Mouse (Mus musculus): ENCODE data around the gene Arid1a.
"Not testable (repeated sequence)": the region's sequence is repeated elsewhere in the genome, so short reads cannot be mapped to it uniquely, and the experiment has no call there.

The Arid1a gene

GRCm38 (mm10) chr4:133652746-133653145 is 103.8 kb downstream of the Arid1a start:
- DNase-seq (ENCODE audit: low read depth, low spot score) = no peak

DNA sequence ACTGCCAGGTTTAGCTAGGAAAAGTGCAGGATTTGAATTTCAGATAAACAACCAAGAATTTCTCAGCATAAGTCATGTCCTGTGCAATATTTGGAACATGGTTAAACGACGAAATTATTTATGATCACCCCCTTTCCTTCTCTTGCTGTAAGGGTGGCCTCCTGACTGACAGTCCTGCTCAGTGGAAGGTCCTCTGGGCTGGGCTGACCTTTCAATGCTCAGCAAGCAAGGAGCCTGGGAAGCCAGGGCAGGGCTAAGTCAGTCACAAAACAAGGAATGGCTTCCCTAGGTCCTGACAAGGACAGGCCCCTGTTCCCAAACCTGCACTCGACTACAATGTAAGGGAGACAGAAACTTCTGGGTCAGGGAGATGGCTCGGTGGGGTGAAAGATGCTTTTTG is 104.6 kb downstream of the Arid1a start:
- DNase-seq (ENCODE audit: low read depth, low spot score) = no peak

GRCm38 (mm10) chr4:133651445-133651844 is 105.1 kb downstream of the Arid1a start:
- no peak for DNase-seq (ENCODE audit: low read depth, low spot score)

DNA sequence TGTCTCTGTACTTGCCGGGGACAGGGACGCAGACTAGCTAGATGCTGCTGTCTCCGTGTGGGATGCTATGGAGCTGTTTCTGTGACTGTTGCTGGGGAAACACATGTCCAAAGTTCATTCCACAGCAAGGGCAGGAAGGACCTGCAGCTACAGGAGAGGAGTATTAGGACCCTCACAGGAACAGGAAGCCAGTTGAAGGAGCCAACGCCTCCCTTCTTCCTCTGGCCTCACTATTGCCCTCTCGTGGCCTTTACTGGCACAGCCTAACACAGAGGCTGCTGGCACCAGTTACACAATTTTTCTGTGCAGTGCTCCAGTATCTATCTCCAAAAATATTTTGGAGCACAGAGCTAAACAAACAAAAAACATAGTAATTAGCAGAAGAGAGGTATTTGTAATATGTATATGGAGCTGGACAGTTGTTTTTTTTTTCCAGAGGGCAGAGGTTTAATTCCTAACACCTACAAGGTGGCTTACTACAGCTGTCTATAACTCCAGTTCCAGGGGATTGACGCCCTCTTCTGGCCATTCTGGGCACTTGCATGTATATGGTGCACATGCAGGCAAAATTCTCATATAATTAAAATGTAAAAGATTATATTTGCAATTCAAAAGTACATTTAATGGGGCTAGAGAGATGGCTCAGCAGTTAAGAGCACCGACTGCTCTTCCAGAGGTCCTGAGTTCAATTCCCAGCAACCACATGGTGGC is 106.4 kb downstream of the Arid1a start, which contains the start of gene Zdhhc18:
Gene Zdhhc18, minus strand, starts transcription at position 166 of the 711 bp plus-strand sequence.
- peak; percentile 76 for DNase-seq (ENCODE audit: low read depth, low spot score)

GRCm38 (mm10) chr4:133649464-133649863 is 107.1 kb downstream of the Arid1a start:
- DNase-seq (ENCODE audit: low read depth, low spot score) = not testable (repeated sequence)

GRCm38 (mm10) chr4:133645680-133646079 is 110.9 kb downstream of the Arid1a start:
- no peak for DNase-seq (ENCODE audit: low read depth, low spot score)

GRCm38 (mm10) chr4:133645195-133645594 is 111.4 kb downstream of the Arid1a start:
- no peak for DNase-seq (ENCODE audit: low read depth, low spot score)

DNA sequence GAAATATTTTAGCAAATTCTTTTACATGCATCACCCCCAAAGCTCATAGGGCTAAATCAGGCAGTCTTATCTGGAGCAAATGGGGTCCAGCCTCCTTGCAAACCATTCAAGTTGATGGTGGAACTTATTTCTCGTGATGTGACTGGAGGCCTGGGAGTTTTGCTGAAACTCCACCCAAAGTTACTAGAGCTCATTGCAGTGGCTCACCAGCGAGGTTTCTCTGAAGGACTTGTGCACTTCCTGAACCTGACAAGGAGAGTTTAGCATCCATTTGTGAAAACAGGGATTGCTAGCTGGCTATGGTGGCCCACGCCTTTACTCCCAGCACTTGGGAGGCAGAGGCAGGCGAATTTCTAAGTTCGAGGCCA is 122.5 kb downstream of the Arid1a start:
- no peak for DNase-seq (ENCODE audit: low read depth, low spot score)

- DNase-seq (ENCODE audit: low read depth, low spot score) = peak; percentile 72
Observed at GRCm38 (mm10) chr4:133633332-133634042, 123.1 kb downstream of the Arid1a start.

DNA sequence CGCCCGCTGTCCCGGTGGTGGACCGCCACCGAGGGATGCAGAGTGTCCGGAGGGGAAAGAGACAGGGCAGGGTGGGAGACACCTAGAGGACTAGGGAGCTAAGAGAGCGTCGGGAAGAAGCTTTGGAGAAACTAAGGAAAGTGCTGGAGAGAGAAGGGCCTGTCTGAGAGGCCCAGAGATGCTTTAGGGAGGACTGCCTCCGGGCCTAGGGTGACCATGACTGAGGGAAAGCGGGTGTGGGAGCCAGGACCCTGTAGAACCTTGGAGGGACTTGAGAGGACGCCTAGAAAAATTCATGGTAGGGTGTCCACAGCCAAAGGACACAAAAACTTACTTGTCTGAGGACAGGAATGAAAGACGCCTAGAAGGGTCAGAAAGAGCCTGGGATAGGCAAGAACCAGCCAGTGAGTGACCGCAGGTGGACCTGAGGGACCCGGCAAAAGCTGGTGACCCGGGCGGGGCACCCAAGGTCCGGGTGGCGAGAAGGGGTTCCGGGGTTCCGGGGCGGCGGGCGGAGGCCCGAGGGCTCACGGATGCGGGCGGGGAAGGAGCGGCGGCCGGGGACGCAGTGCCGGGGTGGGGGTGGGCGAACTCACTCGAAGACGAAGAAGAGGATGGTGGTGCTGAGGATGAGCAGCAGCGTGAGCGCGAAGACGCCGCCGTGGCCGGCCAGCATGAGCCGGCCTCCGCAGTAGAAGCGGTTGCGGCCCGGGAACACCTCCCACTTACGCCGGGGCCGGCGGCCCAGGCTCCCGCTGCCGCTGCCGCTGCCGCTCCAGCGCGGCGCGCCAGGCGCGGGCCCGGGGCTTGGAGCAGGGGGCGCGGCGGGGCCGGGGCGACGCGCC is 123.9 kb downstream of the Arid1a start:
- peak; percentile 29 for DNase-seq (ENCODE audit: low read depth, low spot score)

GRCm38 (mm10) chr4:133631769-133632411 is 124.7 kb downstream of the Arid1a start:
- no peak for DNase-seq (ENCODE audit: low read depth, low spot score)

- peak; percentile 50 for DNase-seq (ENCODE audit: low read depth, low spot score)
Observed at GRCm38 (mm10) chr4:133631071-133631768, 125.3 kb downstream of the Arid1a start.

DNA sequence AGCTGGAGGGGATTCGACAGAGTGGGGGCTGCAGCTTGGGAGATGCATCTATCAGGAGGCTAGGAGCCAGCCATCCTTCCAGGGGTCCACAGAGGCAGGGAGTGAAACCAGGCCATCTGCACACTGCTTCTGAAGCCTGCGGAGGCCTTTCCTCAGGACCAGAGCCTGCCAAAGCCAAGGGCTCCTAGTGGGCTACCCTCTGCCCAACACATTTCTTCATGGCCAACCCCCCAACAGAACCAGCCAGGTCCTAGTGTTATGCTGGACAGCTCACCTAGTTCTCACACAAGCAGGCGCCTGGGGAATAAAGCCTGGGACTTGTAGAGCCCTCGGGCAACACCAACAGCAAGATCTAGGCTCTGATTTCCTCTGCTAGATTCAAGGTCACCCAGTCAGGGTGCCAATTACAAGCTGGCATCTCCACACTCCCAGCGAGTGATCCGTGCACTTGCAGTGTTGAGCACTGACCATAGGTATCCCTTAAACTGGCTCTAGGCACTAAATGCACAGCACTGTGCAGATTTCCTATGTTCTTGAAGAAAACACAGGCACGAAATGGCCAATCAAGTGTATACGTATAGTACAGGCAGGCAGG is 126.1 kb downstream of the Arid1a start:
- DNase-seq (ENCODE audit: low read depth, low spot score) = no peak

DNA sequence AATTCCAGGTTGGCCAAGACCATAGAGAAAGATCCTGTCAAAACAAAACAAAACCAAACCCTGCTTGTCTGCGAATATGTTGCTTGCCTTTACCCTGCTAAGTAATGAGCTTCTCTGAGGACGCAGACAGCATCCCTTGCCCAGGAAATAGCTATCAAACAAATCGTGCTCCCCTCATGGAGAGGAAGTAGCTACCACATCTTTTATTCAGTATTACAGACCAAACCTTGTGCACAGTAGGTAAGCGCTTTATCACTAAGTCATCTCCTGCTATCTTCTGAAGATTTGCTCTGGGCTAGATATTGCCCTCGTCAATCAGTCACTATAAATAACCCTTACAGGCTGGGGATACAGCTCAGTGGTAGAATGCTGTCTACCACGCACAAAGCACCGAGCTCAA is 127.4 kb downstream of the Arid1a start:
- DNase-seq (ENCODE audit: low read depth, low spot score) = no peak
